Mouse (Mus musculus) kidney, adult 2 months (tissue): ENCODE results near the gene Aar2.

Experiments used
- CTCF ChIP-seq: fragments of 200-500 bp; conservative IDR thresholded peaks from 2 replicates; pipeline ENCODE4 v1.5.1; 2011; ENCODE audit warnings: low read depth, mild to moderate bottlenecking, control low read depth, low read length, moderate library complexity, mixed read lengths; ENCODE audit not compliant: insufficient read depth, insufficient read length
- POLR2A ChIP-seq: fragments of 200-500 bp; IDR thresholded peaks from one replicate; pipeline ENCODE4 v1.6.1; 2011; ENCODE audit warnings: low read depth, low read length, control low read depth

- TF ChIP-seq CTCF (no peak), POLR2A (no peak)
Observed at GRCm38 (mm10) chr2:156602581-156602980, 55.2 kb downstream of the Aar2 start.
